Mouse (Mus musculus) liver, postnatal 0 days (tissue): ENCODE data around the gene Smo. TPM values are rescaled to one million over a fixed set of nuclear protein-coding genes. Genes with fewer than 3 reads are reported as not detected.
A peak's percentile ranks its signal among the peaks of the same experiment; 100 is the strongest.

ENCODE experiments used
- ATAC-seq: fragments of 200-750 bp; cut with Nextera tagmentation; 2 replicates; pipeline ENCODE4 v1.8.0; 2017; ENCODE audit warnings: mild to moderate bottlenecking, moderate library complexity
- DNase-seq: peaks from one replicate; pipeline ENCODE4 v3.0.0-alpha.2; 2016
- H3K27ac ChIP-seq: fragments of 300-500 bp; sonication (generic); 2 replicates; pipeline ENCODE4 v1.5.1; 2014; ENCODE audit warnings: antibody characterized with exemption, moderate library complexity, mild to moderate bottlenecking, low read depth
- H3K27me3 ChIP-seq: fragments of 300-500 bp; sonication (generic); 2 replicates; pipeline ENCODE4 v1.6.1; 2014; ENCODE audit warnings: low read length, control low read depth, mixed read lengths; ENCODE audit not compliant: insufficient read depth
- H3K36me3 ChIP-seq: fragments of 300-500 bp; sonication (generic); replicated peaks from 2 replicates; pipeline ENCODE4 v1.6.1; 2014; ENCODE audit warnings: mild to moderate bottlenecking, control low read depth, low read length, moderate library complexity, mixed read lengths; ENCODE audit not compliant: insufficient read depth
- H3K4me1 ChIP-seq: fragments of 300-500 bp; sonication (generic); 2 replicates; pipeline ENCODE4 v1.6.1; 2014; ENCODE audit warnings: antibody characterized with exemption, mild to moderate bottlenecking, control low read depth; ENCODE audit not compliant: insufficient read depth
- H3K4me2 ChIP-seq: fragments of 300-500 bp; sonication (generic); 2 replicates; pipeline ENCODE4 v1.6.1; 2014; ENCODE audit warnings: low read depth, mild to moderate bottlenecking, low read length, moderate library complexity, mixed read lengths
- H3K4me3 ChIP-seq: fragments of 300-500 bp; sonication (generic); 2 replicates; pipeline ENCODE4 v1.5.1; 2014; ENCODE audit warnings: low read depth, low read length
- H3K9ac ChIP-seq: fragments of 300-500 bp; sonication (generic); replicated peaks from 2 replicates; pipeline ENCODE4 v1.6.1; 2014; ENCODE audit warnings: mild to moderate bottlenecking, moderate library complexity
- H3K9me3 ChIP-seq: fragments of 300-500 bp; sonication (generic); 2 replicates; pipeline ENCODE4 v1.6.1; 2016; ENCODE audit warnings: mild to moderate bottlenecking, control low read depth, low read length, mixed read lengths
- CTCF ChIP-seq: sonication (generic); IDR thresholded peaks from 2 replicates; pipeline ENCODE4 v1.5.1; 2016; ENCODE audit warnings: antibody characterized with exemption, low read depth
- EP300 ChIP-seq: IDR thresholded peaks from 2 replicates; pipeline ENCODE4 v1.6.1; 2016; ENCODE audit warnings: antibody characterized with exemption, low read depth, mild to moderate bottlenecking
- WGBS: fragments of 180-500 bp; shearing (Covaris S2); extraction: QIAGEN DNeasy Blood & Tissue Kit; methylation state at CpG from one replicate; pipeline ENCODE4 v1.1.7; 2014; ENCODE audit not compliant: insufficient replicate concordance; 5-methylcytosine and 5-hydroxymethylcytosine counted together
- polyA plus RNA-seq: library from polyadenylated mRNA; unstranded; fragments of >200 nt; fragmentation: Nextera tagmentation; extraction: Ambion mirVana; gene quantifications from 2 replicates; pipeline ENCODE4 v1.2.1, GENCODE M21; 2015

Gene Smo
- polyA plus RNA-seq, 1 experiment from 2014 or later, result 2.2 TPM

GRCm38 (mm10) chr6:29775609-29776008 is 40.3 kb downstream of the Smo start:
- Histone ChIP-seq H3K27ac (no peak overlapping the region), H3K9me3 (no peaks in the 10 kb centered on the region), H3K9ac (no peak overlapping the region), H3K4me1 (peaks cover 5% of the 10 kb centered on the region), H3K4me3 (no peak overlapping the region), H3K4me2 (no peak overlapping the region), H3K36me3 (no peaks in the 10 kb centered on the region), H3K27me3 (no peaks in the 10 kb centered on the region)
- no peak for ATAC-seq
- no peak for DNase-seq
- WGBS, result 92% methylated on average over 1 of the region's 1 CpGs
- TF ChIP-seq CTCF (no peak), EP300 (no peak)

GRCm38 (mm10) chr6:29776542-29777237 is 41.4 kb downstream of the Smo start:
- WGBS, result 57% methylated on average over 4 of the region's 4 CpGs
- H3K9me3 ChIP-seq, result no peaks in the 10 kb centered on the region
- peaks cover 5% of the 10 kb centered on the region for H3K4me1 ChIP-seq
- no peak for ATAC-seq
- no peak for DNase-seq
- no peak overlapping the region for H3K4me2 ChIP-seq
- no peak for TF ChIP-seq CTCF
- 0 out of 2 replicates have a peak, but pooled peaks have one; percentile 18 for TF ChIP-seq EP300
- H3K9ac ChIP-seq, result no peak overlapping the region
- no peaks in the 10 kb centered on the region for H3K27me3 ChIP-seq
- no peaks in the 10 kb centered on the region for H3K36me3 ChIP-seq
- H3K4me3 ChIP-seq, result no peak overlapping the region
- H3K27ac ChIP-seq, result no peak overlapping the region

- Histone ChIP-seq H3K9me3 (no peaks in the 10 kb centered on the region), H3K4me3 (no peak overlapping the region), H3K36me3 (no peaks in the 10 kb centered on the region), H3K27me3 (no peaks in the 10 kb centered on the region), H3K4me2 (no peak overlapping the region), H3K9ac (no peak overlapping the region), H3K4me1 (peaks cover 5% of the 10 kb centered on the region), H3K27ac (no peak overlapping the region)
- 80% methylated on average over 3 of the region's 3 CpGs for WGBS
- TF ChIP-seq CTCF, result no peak
- DNase-seq (no peak), ATAC-seq (no peak)
Measured at GRCm38 (mm10) chr6:29777238-29777555, 41.9 kb downstream of the Smo start.

- H3K36me3 ChIP-seq, result no peaks in the 10 kb centered on the region
- ATAC-seq (no peak), DNase-seq (no peak)
- TF ChIP-seq CTCF (no peak), EP300 (no peak)
- H3K27ac ChIP-seq, result no peak overlapping the region
- no peak overlapping the region for H3K9ac ChIP-seq
- H3K9me3 ChIP-seq, result no peaks in the 10 kb centered on the region
- peaks cover 14% of the 10 kb centered on the region for H3K4me1 ChIP-seq
- no peak overlapping the region for H3K4me3 ChIP-seq
- no peaks in the 10 kb centered on the region for H3K27me3 ChIP-seq
- no peak overlapping the region for H3K4me2 ChIP-seq
Measured at GRCm38 (mm10) chr6:29780082-29780481, 44.8 kb downstream of the Smo start.

GRCm38 (mm10) chr6:29780571-29780970 is 45.3 kb downstream of the Smo start:
- H3K4me3 ChIP-seq, result no peak overlapping the region
- TF ChIP-seq EP300, result no peak
- TF ChIP-seq CTCF, result no peak
- DNase-seq (no peak), ATAC-seq (no peak)
- H3K36me3 ChIP-seq, result no peaks in the 10 kb centered on the region
- no peak overlapping the region for H3K27ac ChIP-seq
- peaks cover 14% of the 10 kb centered on the region for H3K4me1 ChIP-seq
- H3K9ac ChIP-seq, result no peak overlapping the region
- H3K27me3 ChIP-seq, result no peaks in the 10 kb centered on the region
- WGBS, result 91% methylated on average over 2 of the region's 2 CpGs
- no peaks in the 10 kb centered on the region for H3K9me3 ChIP-seq
- no peak overlapping the region for H3K4me2 ChIP-seq

GRCm38 (mm10) chr6:29782239-29782638 is 46.9 kb downstream of the Smo start:
- Histone ChIP-seq H3K9me3 (no peaks in the 10 kb centered on the region), H3K4me3 (no peak overlapping the region), H3K4me1 (peaks cover 9% of the 10 kb centered on the region), H3K4me2 (no peak overlapping the region), H3K9ac (no peak overlapping the region), H3K36me3 (no peaks in the 10 kb centered on the region), H3K27me3 (no peaks in the 10 kb centered on the region), H3K27ac (no peak overlapping the region)
- no peak for TF ChIP-seq EP300
- TF ChIP-seq CTCF, result no peak
- 53% methylated on average over 1 of the region's 1 CpGs for WGBS
- no peak for DNase-seq
- ATAC-seq, result no peak

- peaks cover 9% of the 10 kb centered on the region for H3K4me1 ChIP-seq
- H3K27ac ChIP-seq, result no peak overlapping the region
- H3K4me2 ChIP-seq, result peak overlapping the region; percentile 40
- H3K4me3 ChIP-seq, result no peak overlapping the region
- H3K9me3 ChIP-seq, result no peaks in the 10 kb centered on the region
- DNase-seq (no peak), ATAC-seq (no peak)
- H3K36me3 ChIP-seq, result no peaks in the 10 kb centered on the region
- H3K27me3 ChIP-seq, result no peaks in the 10 kb centered on the region
- WGBS, result 87% methylated on average over 6 of the region's 6 CpGs
- H3K9ac ChIP-seq, result no peak overlapping the region
- TF ChIP-seq EP300, result no peak
- TF ChIP-seq CTCF, result no peak
Measured at GRCm38 (mm10) chr6:29783960-29784359, 48.7 kb downstream of the Smo start.
